Mouse (Mus musculus): Measurements from ENCODE around the gene Gm281. TPM values are rescaled to one million over a fixed set of nuclear protein-coding genes. Genes with fewer than 3 reads are reported as not detected.

Gene Gm281
- polyA plus RNA-seq, 1 experiment from 2014 or later = not detected

GRCm38 (mm10) chr14:13906461-13906860 lies 7.8 kb downstream of the Gm281 start:
- Histone ChIP-seq H3K36me3 (ENCODE audit: control insufficient read depth, insufficient read depth, low read length) (no peaks in the 10 kb centered on the region), H3K9ac (ENCODE audit: low read length) (no peak overlapping the region), H3K27me3 (replicated peaks; ENCODE audit: control insufficient read depth, insufficient read depth, low read length) (no peaks in the 10 kb centered on the region), H3K4me3 (ENCODE audit: low read depth, low read length) (no peak overlapping the region), H3K4me1 (replicated peaks; ENCODE audit: control insufficient read depth, insufficient read depth, low read length) (no peaks in the 10 kb centered on the region), H3K27ac (ENCODE audit: low read depth) (no peak overlapping the region), H3K9me3 (ENCODE audit: control insufficient read depth, low read length) (no peaks in the 10 kb centered on the region), H3K4me2 (ENCODE audit: low read length) (no peak overlapping the region)
- no peak for DNase-seq (ENCODE audit: low spot score)
- 91% methylated on average over 1 of the region's 1 CpGs for WGBS
- ATAC-seq (replicated peaks; ENCODE audit: low FRiP score, low TSS enrichment, low read depth) = no peak

- Histone ChIP-seq H3K9me3 (ENCODE audit: control insufficient read depth, low read length) (no peaks in the 10 kb centered on the region), H3K9ac (ENCODE audit: low read length) (peak overlapping the region; percentile 56), H3K27me3 (replicated peaks; ENCODE audit: control insufficient read depth, insufficient read depth, low read length) (no peaks in the 10 kb centered on the region; the same call in 1 of the 2 replicates), H3K4me3 (ENCODE audit: low read depth, low read length) (peak overlapping the region; percentile 49), H3K4me1 (replicated peaks; ENCODE audit: control insufficient read depth, insufficient read depth, low read length) (no peaks in the 10 kb centered on the region), H3K36me3 (ENCODE audit: control insufficient read depth, insufficient read depth, low read length) (no peaks in the 10 kb centered on the region), H3K27ac (ENCODE audit: low read depth) (no peak overlapping the region), H3K4me2 (ENCODE audit: low read length) (peak overlapping the region; percentile 82)
- under 1% methylated on average over 22 of the region's 22 CpGs for WGBS
- peak; percentile 81; the same call in 1 of the 2 replicates for ATAC-seq (replicated peaks; ENCODE audit: low FRiP score, low TSS enrichment, low read depth)
- peak; percentile 83 for DNase-seq (ENCODE audit: low spot score)
These were observed 12.6 kb downstream of the Gm281 start for GRCm38 (mm10) chr14:13901611-13902067.

GRCm38 (mm10) chr14:13895198-13895597 lies 19.1 kb downstream of the Gm281 start:
- H3K4me3 ChIP-seq (ENCODE audit: low read depth, low read length) = no peak overlapping the region
- DNase-seq (ENCODE audit: low spot score) (no peak), ATAC-seq (replicated peaks; ENCODE audit: low FRiP score, low TSS enrichment, low read depth) (no peak)
- H3K4me2 ChIP-seq (ENCODE audit: low read length) = no peak overlapping the region
- no peaks in the 10 kb centered on the region for H3K4me1 ChIP-seq (replicated peaks; ENCODE audit: control insufficient read depth, insufficient read depth, low read length)
- no peak overlapping the region for H3K9ac ChIP-seq (ENCODE audit: low read length)
- H3K9me3 ChIP-seq (ENCODE audit: control insufficient read depth, low read length) = no peaks in the 10 kb centered on the region
- no peak overlapping the region for H3K27ac ChIP-seq (ENCODE audit: low read depth)
- no peaks in the 10 kb centered on the region for H3K27me3 ChIP-seq (replicated peaks; ENCODE audit: control insufficient read depth, insufficient read depth, low read length)
- H3K36me3 ChIP-seq (ENCODE audit: control insufficient read depth, insufficient read depth, low read length) = no peaks in the 10 kb centered on the region

DNA sequence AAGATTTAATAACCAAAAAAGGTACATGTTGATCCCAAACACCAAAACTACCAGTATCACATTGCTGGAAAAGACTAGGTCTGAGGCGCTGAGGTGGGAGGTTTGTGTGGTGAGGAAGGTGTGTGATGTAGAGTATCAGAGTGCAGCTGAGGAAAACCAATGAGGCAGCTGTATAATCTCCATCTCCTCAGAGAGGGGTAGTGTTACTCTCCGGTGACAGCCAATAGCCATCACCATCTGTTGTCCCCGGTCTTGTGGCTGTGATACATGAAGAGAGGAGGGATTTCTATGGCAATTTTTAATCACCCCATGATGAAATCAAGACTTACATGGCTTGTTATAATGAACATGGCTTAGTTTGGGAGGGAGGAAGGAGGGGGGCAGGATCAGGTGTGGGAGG lies 20.5 kb downstream of the Gm281 start:
- H3K36me3 ChIP-seq (ENCODE audit: control insufficient read depth, insufficient read depth, low read length) = no peaks in the 10 kb centered on the region
- H3K27ac ChIP-seq (ENCODE audit: low read depth) = no peak overlapping the region
- no peaks in the 10 kb centered on the region for H3K9me3 ChIP-seq (ENCODE audit: control insufficient read depth, low read length)
- no peak for DNase-seq (ENCODE audit: low spot score)
- no peak for ATAC-seq (replicated peaks; ENCODE audit: low FRiP score, low TSS enrichment, low read depth)
- H3K4me2 ChIP-seq (ENCODE audit: low read length) = no peak overlapping the region
- H3K9ac ChIP-seq (ENCODE audit: low read length) = no peak overlapping the region
- no peaks in the 10 kb centered on the region for H3K27me3 ChIP-seq (replicated peaks; ENCODE audit: control insufficient read depth, insufficient read depth, low read length)
- 85% methylated on average over 3 of the region's 3 CpGs for WGBS
- no peaks in the 10 kb centered on the region for H3K4me1 ChIP-seq (replicated peaks; ENCODE audit: control insufficient read depth, insufficient read depth, low read length)
- H3K4me3 ChIP-seq (ENCODE audit: low read depth, low read length) = no peak overlapping the region

- no peak overlapping the region for H3K4me2 ChIP-seq (ENCODE audit: low read length)
- H3K4me3 ChIP-seq (ENCODE audit: low read depth, low read length) = no peak overlapping the region
- no peaks in the 10 kb centered on the region for H3K36me3 ChIP-seq (ENCODE audit: control insufficient read depth, insufficient read depth, low read length)
- DNase-seq (ENCODE audit: low spot score) (no peak), ATAC-seq (replicated peaks; ENCODE audit: low FRiP score, low TSS enrichment, low read depth) (no peak)
- no peaks in the 10 kb centered on the region for H3K4me1 ChIP-seq (replicated peaks; ENCODE audit: control insufficient read depth, insufficient read depth, low read length)
- H3K9me3 ChIP-seq (ENCODE audit: control insufficient read depth, low read length) = no peaks in the 10 kb centered on the region
- H3K27me3 ChIP-seq (replicated peaks; ENCODE audit: control insufficient read depth, insufficient read depth, low read length) = no peaks in the 10 kb centered on the region
- no peak overlapping the region for H3K9ac ChIP-seq (ENCODE audit: low read length)
- H3K27ac ChIP-seq (ENCODE audit: low read depth) = no peak overlapping the region
These were observed 52.9 kb downstream of the Gm281 start for GRCm38 (mm10) chr14:13861416-13861815.

- no peak for ATAC-seq (replicated peaks; ENCODE audit: low FRiP score, low TSS enrichment, low read depth)
- 86% methylated on average over 3 of the region's 3 CpGs for WGBS
These were observed 101.3 kb downstream of the Gm281 start for GRCm38 (mm10) chr14:13812801-13813479.

GRCm38 (mm10) chr14:13790446-13790845 lies 123.8 kb downstream of the Gm281 start:
- no peak for ATAC-seq (replicated peaks; ENCODE audit: low FRiP score, low TSS enrichment, low read depth)
- no peak overlapping the region for H3K4me3 ChIP-seq (ENCODE audit: low read depth, low read length)
- no peak overlapping the region for H3K27ac ChIP-seq (ENCODE audit: low read depth)
- no peaks in the 10 kb centered on the region for H3K4me1 ChIP-seq (replicated peaks; ENCODE audit: control insufficient read depth, insufficient read depth, low read length)
- no peaks in the 10 kb centered on the region for H3K36me3 ChIP-seq (ENCODE audit: control insufficient read depth, insufficient read depth, low read length)
- no peaks in the 10 kb centered on the region for H3K27me3 ChIP-seq (replicated peaks; ENCODE audit: control insufficient read depth, insufficient read depth, low read length)
- no peak overlapping the region for H3K9ac ChIP-seq (ENCODE audit: low read length)
- DNase-seq (ENCODE audit: low spot score) = no peak
- no peaks in the 10 kb centered on the region for H3K9me3 ChIP-seq (ENCODE audit: control insufficient read depth, low read length)
- WGBS = 28% methylated on average over 1 of the region's 1 CpGs
- no peak overlapping the region for H3K4me2 ChIP-seq (ENCODE audit: low read length)

More at GRCm38 (mm10) chr14:13812801-13813479, 101.3 kb downstream of the Gm281 start:
- H3K4me3 ChIP-seq (ENCODE audit: low read depth, low read length) = no peak overlapping the region
- H3K4me2 ChIP-seq (ENCODE audit: low read length) = no peak overlapping the region
- H3K36me3 ChIP-seq (ENCODE audit: control insufficient read depth, insufficient read depth, low read length) = no peaks in the 10 kb centered on the region
- DNase-seq (ENCODE audit: low spot score) = no peak
- no peaks in the 10 kb centered on the region for H3K9me3 ChIP-seq (ENCODE audit: control insufficient read depth, low read length)
- no peaks in the 10 kb centered on the region for H3K27me3 ChIP-seq (replicated peaks; ENCODE audit: control insufficient read depth, insufficient read depth, low read length)
- H3K9ac ChIP-seq (ENCODE audit: low read length) = no peak overlapping the region
- H3K27ac ChIP-seq (ENCODE audit: low read depth) = no peak overlapping the region
- no peaks in the 10 kb centered on the region for H3K4me1 ChIP-seq (replicated peaks; ENCODE audit: control insufficient read depth, insufficient read depth, low read length)

DNA sequence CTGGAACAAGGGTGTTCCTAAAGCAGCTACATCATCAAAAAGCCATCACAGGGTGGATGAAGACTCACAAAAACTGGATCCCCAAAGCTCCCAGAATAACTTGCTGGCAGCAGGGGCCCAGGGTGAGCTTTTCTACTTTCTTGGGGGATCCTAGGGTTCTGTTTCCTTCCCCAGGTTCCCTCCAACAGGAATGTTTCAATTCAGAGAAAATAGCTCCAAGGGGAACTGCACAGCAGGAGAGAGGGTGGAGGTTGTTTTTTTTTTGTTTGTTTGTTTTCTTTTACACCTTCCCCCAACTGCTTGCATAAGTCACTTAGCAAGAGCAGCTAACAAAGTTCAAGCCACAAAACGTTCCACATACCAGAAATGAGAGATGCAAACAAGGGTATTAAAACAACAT lies 124.3 kb downstream of the Gm281 start:
- Histone ChIP-seq H3K27ac (ENCODE audit: low read depth) (no peak overlapping the region), H3K27me3 (replicated peaks; ENCODE audit: control insufficient read depth, insufficient read depth, low read length) (no peaks in the 10 kb centered on the region), H3K4me3 (ENCODE audit: low read depth, low read length) (no peak overlapping the region), H3K9me3 (ENCODE audit: control insufficient read depth, low read length) (no peaks in the 10 kb centered on the region), H3K36me3 (ENCODE audit: control insufficient read depth, insufficient read depth, low read length) (no peaks in the 10 kb centered on the region), H3K9ac (ENCODE audit: low read length) (no peak overlapping the region), H3K4me1 (replicated peaks; ENCODE audit: control insufficient read depth, insufficient read depth, low read length) (no peaks in the 10 kb centered on the region), H3K4me2 (ENCODE audit: low read length) (no peak overlapping the region)
- no peak for ATAC-seq (replicated peaks; ENCODE audit: low FRiP score, low TSS enrichment, low read depth)
- no peak for DNase-seq (ENCODE audit: low spot score)
- 17% methylated on average over 1 of the region's 1 CpGs for WGBS

- Histone ChIP-seq H3K36me3 (ENCODE audit: control insufficient read depth, insufficient read depth, low read length) (no peaks in the 10 kb centered on the region), H3K9ac (ENCODE audit: low read length) (no peak overlapping the region), H3K4me2 (ENCODE audit: low read length) (no peak overlapping the region), H3K9me3 (ENCODE audit: control insufficient read depth, low read length) (no peaks in the 10 kb centered on the region), H3K27ac (ENCODE audit: low read depth) (no peak overlapping the region), H3K4me3 (ENCODE audit: low read depth, low read length) (no peak overlapping the region), H3K27me3 (replicated peaks; ENCODE audit: control insufficient read depth, insufficient read depth, low read length) (no peaks in the 10 kb centered on the region), H3K4me1 (replicated peaks; ENCODE audit: control insufficient read depth, insufficient read depth, low read length) (no peaks in the 10 kb centered on the region)
- ATAC-seq (replicated peaks; ENCODE audit: low FRiP score, low TSS enrichment, low read depth) = no peak
- no peak for DNase-seq (ENCODE audit: low spot score)
- WGBS = 81% methylated on average over 4 of the region's 4 CpGs
These were observed 131.3 kb downstream of the Gm281 start for GRCm38 (mm10) chr14:13782970-13783369.
